Mouse (Mus musculus): ENCODE results near the gene Alkbh3.

Gene Alkbh3

DNA sequence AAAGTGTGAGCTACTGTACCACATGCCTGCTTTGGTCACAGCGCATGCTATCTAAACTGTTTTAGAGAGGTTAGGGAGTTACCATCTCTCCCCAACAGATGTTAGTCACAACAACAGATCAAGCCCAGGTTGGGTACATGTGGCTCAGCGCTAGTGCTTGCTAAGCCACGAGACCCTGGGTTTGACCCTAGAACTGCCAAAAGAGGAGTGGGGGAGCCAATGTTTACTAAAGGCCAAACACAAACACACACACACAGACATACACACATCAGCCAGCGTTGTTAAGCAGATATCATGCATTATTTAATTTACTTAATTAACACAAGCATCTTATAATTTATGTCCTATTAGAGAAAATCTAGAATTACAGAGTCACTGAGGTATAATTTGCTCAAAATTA, 8.7 kb downstream of the Alkbh3 start:
- in situ Hi-C loops (cut with MboI; ENCODE audit: low pct_unique_long_range_greater_than_20kb in 1 of 2, low sequenced_read_pairs in 2 of 2, unreplicated experiment in 1 of 2): loop anchor here in 1 of 2 experiments (10.0 kb wide), 1 partner anchor 127 kb away; no protein-coding TSS in a partner anchor

DNA sequence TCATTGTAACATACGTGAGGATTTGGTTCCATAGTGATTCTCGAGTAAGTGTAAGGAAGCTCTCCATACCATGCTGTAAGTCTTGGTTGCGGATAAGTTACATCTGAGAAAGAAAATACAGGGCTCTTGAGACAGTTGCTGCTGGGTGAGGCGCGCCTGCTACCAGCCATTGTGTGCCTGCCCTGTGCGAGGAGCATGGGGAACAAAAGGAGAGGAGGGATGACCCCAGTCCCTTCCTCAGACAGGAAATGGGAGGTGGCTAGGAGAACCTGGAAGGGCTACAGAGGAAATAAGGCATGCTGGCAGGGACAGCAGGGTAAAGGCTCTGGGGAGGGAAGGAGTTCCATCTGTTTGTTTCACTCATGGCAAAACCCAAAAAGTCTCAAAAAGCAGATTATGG, 9.2 kb downstream of the Alkbh3 start:
- in situ Hi-C loops (cut with MboI; ENCODE audit: low pct_unique_long_range_greater_than_20kb in 1 of 2, low sequenced_read_pairs in 2 of 2, unreplicated experiment in 1 of 2): loop anchor here in 1 of 2 experiments (10.0 kb wide), 1 partner anchor 127 kb away; no protein-coding TSS in a partner anchor

DNA sequence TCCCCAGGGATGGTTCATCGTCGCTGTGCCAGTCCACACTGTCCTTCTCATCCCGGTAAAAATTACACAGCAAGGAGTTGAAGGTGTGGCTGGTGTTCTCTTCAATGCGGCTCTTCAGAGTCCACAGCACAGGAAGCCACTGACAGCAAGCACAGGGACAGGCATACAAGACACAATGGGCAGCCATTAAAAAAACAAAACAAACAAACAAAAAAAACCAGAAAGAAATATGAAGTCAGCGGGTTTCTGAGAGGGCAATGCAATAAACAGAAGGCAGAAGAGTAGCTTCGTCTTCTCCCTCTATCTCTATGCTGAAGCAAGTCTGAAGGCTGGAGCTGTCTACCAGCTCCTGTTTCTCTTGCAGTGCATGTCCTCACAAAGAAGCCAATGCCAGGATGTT, 14.4 kb downstream of the Alkbh3 start, which contains the start of gene Gm27027:
Gm27027 (minus strand) TSS at position 101 of the 400 bp plus-strand sequence.
- in situ Hi-C loops (cut with MboI; ENCODE audit: low pct_unique_long_range_greater_than_20kb in 1 of 2, low sequenced_read_pairs in 2 of 2, unreplicated experiment in 1 of 2): no loop called here

DNA sequence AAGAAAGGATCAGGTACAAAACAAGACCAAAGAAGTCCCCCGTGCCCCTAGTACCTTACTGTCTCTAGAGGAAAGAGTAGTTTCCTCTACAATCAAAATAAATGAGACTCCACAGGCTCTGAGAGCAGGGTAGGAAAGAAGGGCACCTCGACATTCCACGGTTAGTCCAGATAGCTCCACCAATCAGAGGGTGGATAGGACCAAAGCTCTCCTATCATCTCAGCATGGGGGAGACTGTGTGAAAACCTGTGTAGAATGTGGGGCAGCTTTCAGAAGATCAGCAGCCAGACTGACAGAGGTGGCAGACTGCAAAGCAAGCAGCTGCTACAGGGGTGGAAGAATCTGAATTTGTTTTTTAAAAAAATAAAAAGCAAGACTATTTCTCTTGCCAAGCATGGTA, 17.8 kb downstream of the Alkbh3 start:
- in situ Hi-C loops (cut with MboI; ENCODE audit: low pct_unique_long_range_greater_than_20kb in 1 of 2, low sequenced_read_pairs in 2 of 2, unreplicated experiment in 1 of 2): no loop called here

DNA sequence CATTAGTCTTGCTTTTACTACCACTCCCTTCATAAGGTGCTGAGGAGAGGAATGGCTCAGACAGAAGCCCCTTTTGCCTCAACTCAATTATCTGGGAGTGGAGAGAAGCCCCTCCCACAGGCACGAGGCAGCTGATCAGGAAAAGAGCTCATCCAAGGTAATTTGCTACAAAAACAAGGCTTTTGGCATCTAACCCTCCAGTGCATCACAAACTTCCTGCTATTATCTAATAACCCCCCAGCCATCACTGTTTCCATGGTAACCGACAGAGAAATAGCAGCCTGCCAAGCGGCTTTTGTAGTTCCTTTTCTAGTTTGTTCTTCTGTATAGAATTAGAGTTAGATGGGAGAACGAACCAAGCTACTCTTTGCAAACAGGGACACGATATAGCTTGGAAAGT, 18.3 kb downstream of the Alkbh3 start:
- in situ Hi-C loops (cut with MboI; ENCODE audit: low pct_unique_long_range_greater_than_20kb in 1 of 2, low sequenced_read_pairs in 2 of 2, unreplicated experiment in 1 of 2): no loop called here

DNA sequence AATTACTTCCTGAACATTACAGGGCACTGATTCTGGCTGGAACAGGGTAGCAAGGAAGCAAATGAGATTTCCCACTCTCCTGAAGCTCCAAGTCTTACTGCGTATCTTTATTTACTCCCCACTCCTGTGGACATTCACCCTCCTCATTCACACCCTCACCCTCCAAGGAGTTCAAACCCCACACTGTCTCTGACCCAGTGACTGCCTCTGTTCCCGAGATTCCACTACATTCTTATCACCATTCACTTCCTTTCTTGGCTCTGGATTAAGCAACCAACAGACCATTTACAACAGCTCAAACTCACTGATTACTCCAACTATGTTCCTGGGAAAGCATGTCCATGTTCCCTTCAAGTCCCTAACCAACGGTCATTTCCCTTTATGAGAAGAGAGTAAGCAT, 19.3 kb downstream of the Alkbh3 start:
- in situ Hi-C loops (cut with MboI; ENCODE audit: low pct_unique_long_range_greater_than_20kb in 1 of 2, low sequenced_read_pairs in 2 of 2, unreplicated experiment in 1 of 2): no loop called here

DNA sequence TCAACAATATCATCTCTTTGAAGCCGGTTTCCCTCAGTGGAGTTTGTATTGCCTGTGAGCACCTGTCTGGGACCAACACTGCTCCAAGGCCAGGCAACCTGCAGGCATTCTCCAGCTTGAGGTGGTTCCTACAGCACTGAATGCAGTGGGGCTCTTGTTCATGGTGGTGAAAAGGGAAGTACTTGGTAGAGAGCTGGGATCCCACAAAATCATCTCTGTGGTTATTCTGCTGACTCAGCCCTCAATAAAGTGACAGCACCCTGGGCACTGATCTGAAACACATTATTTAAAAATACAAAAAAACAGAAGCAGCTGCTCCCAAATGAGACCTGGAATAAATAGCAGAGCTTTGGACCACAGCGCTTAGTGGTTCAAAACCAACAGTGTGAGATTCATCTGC, 22.2 kb downstream of the Alkbh3 start:
- in situ Hi-C loops (cut with MboI; ENCODE audit: low pct_unique_long_range_greater_than_20kb in 1 of 2, low sequenced_read_pairs in 2 of 2, unreplicated experiment in 1 of 2): no loop called here

DNA sequence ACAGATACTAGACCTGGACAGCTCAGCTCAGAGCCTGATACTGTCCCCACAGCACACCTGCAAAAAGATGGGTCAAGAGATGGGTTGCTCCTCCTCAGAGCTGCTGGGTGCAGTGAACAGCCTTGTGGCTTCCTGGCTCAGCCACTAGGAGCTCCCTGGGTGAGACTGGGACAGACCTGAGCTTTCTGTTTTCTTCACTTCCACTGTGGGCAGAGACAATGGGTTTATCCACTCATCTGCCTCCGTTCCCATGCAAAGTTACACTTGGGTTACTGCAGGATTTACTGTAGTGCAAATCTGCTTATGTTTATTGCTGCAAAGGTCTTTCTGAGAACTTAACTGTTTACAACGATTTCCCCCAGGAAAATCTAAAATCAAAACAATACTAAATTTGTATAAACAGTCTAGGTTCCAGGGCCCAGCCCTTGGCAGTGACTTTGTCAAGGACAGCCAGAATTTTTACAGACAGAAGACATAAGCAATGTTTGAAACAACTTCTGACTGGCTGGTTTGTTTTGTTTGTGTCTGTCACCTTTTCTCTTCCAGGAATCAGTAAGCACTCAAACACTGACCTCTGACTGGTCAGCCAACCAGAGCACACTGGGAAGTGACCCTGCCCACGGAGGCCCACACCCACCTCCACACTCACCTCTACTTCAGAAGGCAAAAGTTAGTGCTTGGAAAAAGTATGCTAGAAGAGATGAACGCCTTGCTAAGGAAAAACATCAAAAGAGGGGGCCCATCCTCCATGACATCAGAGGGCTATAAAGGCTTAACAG, 28.0 kb downstream of the Alkbh3 start:
- in situ Hi-C loops (cut with MboI; ENCODE audit: low pct_unique_long_range_greater_than_20kb in 1 of 2, low sequenced_read_pairs in 2 of 2, unreplicated experiment in 1 of 2): no loop called here

DNA sequence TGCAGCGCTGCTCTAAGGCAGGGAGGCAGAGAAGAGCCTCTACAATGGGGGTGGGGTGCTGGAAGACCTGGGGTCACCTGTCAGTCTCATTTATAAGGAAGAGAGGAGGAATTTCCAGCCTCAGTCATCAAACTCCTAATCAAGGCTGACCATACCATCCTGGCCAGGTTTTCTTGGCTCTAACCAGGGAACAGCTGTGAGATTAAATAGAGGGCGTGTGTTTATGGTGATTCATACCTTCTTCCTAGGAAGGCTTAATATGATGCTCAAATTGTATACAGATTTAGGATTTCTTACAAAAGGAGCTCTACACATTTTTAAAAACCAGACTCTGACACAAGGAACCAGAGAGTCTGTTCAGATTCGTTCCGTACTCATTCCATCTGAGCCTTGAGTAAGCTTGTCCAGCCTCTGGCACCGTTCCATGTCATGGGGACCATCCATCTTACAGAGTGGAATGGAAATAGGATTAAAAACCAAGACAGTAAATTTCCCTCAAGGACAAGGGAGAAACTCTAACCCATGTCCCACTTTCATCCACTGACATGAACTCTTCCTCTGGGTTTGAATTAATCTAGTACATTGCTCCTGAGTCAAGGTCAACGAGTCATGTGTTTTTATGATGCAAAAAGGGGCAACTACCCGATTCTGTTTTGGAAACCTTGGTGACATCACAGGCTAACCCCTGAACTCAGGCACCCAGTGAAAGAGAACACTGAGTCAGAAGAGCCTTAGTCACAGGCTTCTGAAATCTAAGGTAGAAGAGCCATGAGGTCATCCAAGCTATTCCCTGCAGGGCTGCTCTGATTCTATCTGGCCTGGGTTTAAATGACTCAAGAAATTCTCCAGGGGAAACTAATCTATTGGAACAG, 31.1 kb downstream of the Alkbh3 start:
- in situ Hi-C loops (cut with MboI; ENCODE audit: low pct_unique_long_range_greater_than_20kb in 1 of 2, low sequenced_read_pairs in 2 of 2, unreplicated experiment in 1 of 2): no loop called here

DNA sequence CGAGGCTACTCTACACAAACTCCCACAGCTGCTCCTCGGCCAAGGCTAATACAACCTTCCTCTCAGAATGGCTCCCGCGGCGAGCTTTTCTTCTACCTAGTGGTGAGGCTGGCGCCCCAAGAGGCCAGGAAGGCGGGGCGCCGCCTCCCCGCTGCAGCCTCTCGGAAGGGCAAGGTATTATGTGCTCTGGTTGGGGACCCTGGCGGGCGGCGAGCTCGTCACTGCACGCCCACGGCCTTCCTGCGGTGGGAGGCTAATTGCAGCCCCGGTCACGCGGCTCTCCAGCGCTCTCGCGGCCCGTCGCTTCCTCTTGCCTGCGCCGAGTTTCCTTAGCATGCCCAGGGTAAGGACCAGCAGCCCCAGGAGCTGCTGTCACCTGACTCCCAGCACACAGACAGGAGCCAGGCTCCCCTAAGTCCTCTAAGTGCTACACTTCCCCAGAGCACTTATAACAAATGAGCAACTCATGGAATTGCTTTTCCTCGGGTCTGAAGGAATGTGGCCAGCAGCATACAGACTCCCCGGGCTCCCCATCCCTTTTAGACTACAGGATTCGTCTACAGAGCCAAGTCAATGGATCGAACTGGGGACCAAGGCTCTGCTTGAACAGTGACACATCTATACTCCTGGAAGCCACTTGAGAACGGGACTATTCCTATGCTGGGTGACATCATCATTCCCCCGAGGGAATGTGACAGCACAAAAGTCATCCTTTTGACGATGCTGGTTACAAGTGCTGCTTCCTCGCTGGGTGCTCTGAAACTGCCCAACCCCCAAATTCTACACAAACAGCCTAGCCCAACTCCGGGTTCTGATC, 34.0 kb downstream of the Alkbh3 start:
- in situ Hi-C loops (cut with MboI; ENCODE audit: low pct_unique_long_range_greater_than_20kb in 1 of 2, low sequenced_read_pairs in 2 of 2, unreplicated experiment in 1 of 2): no loop called here

DNA sequence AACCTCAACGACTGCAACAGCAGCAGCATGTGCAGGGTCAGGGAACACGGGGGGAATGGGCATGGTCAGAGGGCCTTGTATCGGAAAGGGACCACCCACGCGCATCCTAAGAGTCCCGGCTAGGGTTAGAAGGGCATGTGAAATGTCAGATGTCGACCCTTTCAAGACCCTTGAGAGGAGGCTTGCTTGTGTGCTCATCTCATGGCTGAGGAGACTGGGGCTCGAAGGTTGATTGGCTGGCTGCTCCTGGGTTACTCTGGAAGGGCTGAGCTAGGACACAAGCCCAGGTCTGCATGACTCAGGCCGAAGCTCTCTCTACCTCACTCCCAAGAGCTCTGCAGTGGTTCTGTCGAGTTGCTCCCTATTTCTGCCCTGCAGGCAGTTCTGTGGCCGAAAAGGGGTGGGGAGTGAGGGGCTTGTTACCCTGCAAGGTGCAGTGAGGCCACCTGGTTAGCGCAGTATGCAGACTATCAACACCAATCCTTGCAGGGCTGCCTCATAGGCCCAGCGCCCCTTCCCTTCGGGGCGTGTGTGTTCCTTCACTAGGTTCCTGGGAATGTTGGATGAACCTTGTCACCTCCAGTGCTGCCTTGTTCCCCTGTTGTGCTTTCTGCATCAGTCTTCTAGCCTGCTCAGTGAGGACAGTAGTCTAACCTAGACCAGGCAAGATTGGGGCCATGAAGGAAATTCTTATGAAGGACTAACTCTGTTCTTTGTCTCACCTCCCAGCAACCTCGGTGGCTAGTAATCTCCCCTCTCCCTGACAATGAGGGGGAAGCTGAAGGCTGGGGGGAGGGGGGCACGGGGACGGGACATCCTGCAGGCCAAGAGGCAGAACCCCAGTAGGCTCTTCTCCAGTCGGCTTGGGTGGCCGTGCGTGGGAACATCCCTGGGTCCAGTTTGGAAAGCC, 34.8 kb downstream of the Alkbh3 start:
- in situ Hi-C loops (cut with MboI; ENCODE audit: low pct_unique_long_range_greater_than_20kb in 1 of 2, low sequenced_read_pairs in 2 of 2, unreplicated experiment in 1 of 2): no loop called here

DNA sequence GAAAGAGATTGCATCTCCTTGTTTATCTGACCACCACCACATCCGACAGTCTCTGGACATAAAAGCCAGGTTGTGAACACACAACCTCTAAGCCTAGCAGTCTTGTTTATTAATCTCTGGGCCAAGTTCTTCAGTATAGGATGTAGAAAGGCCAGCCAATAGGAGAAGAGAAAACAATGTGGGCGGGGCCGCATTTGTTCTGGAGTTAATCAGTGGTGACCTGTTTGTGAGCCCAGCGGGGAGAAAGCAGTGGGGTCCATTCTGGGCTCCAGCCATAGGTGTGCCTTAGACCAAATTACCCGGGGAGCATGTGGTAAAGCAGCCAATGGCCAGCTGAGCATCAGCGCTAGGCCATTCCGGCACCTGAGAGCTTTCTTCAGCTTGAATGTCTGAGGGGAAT, 35.6 kb downstream of the Alkbh3 start:
- in situ Hi-C loops (cut with MboI; ENCODE audit: low pct_unique_long_range_greater_than_20kb in 1 of 2, low sequenced_read_pairs in 2 of 2, unreplicated experiment in 1 of 2): no loop called here

DNA sequence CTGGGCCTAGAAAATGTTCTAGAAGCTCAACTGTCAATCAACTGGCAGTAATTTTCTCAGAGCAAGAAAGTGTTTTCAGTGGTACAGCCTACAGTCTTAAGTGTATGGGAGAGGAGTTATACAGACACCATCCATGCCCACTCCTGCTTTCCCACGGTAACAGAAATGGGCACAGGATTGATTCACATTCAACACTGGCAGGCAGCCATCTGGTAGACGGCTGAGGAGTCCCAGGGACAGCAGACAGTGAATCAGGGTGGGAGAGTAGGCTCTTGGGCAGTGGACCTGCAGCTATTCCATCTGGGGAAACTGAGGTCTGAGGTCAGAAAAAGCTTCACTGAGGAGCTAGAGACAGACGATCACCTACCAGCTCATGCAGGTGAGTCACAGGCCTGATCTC, 39.0 kb downstream of the Alkbh3 start:
- in situ Hi-C loops (cut with MboI; ENCODE audit: low pct_unique_long_range_greater_than_20kb in 1 of 2, low sequenced_read_pairs in 2 of 2, unreplicated experiment in 1 of 2): no loop called here

DNA sequence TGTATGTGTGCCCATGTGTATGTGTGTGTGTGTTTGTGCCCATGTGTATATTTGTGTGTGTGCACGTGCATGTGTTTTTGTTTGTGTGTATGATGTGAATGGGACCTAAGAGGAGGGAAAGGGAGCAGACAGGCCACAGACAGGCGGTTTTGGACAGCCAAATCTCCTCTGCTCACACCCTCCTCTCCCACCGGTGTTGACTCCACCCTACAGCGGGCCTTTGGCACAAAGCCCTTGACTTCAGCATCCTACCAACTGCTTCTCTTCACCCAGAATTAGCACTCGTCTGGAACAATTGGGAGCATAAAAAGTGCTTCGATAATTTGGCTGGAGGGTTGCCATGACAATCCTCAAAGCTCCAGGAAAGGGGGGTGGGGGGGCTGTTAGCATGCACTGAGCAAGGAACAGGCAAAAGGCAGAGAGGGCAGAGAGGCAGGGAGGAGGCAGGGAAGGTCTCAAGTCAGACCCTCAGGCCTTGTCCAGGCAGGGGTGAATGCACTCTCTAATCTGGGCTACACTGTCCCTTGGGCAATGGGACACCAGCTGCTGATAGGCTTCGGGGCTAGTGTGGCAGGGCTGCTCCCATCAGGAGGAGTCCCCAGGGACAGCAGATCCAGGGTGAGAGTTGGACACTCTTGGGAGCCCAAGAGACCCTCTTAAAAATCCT, 46.0 kb downstream of the Alkbh3 start:
- in situ Hi-C loops (cut with MboI; ENCODE audit: low pct_unique_long_range_greater_than_20kb in 1 of 2, low sequenced_read_pairs in 2 of 2, unreplicated experiment in 1 of 2): no loop called here

DNA sequence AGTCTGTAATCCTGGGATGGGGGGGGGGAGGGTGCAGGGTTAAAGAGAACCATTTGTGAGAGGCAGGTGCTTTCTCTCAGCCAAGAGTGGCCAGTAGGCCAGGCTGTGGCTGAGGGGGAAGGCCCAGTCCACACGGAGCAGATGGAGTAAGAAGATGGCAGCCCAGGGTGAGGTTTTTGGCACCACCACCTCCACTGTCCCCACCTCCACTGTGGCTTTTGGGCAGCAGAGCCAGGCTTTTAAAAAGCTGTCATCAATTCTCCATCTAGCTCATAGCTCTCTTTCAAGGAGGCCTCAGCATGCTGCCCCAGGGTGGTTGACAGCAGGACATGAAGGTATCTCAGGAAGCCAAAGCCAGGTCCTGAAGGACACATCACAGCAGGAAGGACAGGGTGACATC, 46.8 kb downstream of the Alkbh3 start:
- in situ Hi-C loops (cut with MboI; ENCODE audit: low pct_unique_long_range_greater_than_20kb in 1 of 2, low sequenced_read_pairs in 2 of 2, unreplicated experiment in 1 of 2): no loop called here

DNA sequence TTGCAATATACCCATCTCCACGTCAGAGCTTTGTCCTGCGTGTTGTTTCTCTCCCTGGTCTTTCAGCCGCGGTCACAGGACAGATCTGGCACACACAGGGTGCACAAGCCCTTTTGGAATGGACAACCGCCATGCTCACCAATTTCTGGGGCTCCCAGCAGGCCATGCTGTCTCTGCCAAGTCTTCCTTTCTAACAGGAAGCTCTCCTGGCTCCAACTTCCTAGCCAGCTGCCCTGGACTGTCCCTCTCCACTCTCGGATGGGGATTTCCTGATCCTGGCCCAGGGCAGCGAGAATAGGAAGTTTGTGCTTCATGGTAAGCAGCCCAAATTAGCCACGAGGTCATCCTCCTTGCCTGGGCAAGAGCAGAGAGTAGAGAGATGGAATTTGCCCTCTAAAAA, 48.9 kb downstream of the Alkbh3 start:
- in situ Hi-C loops (cut with MboI; ENCODE audit: low pct_unique_long_range_greater_than_20kb in 1 of 2, low sequenced_read_pairs in 2 of 2, unreplicated experiment in 1 of 2): no loop called here

DNA sequence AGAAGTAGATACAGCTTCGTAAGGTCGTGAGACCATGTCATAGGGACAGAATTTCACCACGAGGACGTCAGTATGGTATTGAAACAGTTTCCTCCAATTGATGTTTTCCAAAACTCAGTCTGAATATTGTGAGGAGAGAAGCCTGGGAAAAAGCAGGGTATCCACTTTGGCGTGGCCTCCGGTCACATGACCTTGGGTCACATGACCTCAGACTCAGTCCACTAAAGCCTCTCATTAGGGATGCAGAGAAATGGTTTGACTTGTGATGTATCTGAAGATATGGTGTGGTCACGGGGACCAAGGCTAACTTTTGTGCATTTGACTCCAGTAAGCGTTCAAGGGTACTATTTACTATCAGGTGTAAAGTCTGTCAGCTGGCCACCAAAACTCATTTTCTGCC, 51.3 kb downstream of the Alkbh3 start:
- in situ Hi-C loops (cut with MboI; ENCODE audit: low pct_unique_long_range_greater_than_20kb in 1 of 2, low sequenced_read_pairs in 2 of 2, unreplicated experiment in 1 of 2): no loop called here
